Mouse (Mus musculus): Measurements from ENCODE around the gene Xiap.

Gene Xiap

DNA sequence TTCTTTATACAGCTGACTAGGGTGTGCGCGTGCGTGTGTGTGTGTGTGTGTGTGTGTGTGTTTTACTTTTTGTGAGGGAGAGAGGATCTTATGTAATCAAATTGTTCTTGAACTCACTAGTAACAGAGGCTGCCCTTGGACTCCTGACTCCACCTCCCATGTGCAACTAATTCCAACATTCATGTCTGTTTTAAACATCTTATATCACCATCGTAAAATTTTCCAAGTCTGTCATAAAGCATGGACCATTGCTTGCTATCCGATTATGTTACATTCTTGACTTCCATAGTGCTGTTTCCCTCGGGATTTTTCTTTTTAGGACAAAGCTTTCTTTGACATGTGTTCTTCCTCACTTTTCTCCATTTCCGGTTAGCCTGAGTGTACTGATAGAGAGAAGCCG, 28.3 kb downstream of the Xiap start:
- no peak for DNase-seq (ENCODE audit: low spot score)

DNA sequence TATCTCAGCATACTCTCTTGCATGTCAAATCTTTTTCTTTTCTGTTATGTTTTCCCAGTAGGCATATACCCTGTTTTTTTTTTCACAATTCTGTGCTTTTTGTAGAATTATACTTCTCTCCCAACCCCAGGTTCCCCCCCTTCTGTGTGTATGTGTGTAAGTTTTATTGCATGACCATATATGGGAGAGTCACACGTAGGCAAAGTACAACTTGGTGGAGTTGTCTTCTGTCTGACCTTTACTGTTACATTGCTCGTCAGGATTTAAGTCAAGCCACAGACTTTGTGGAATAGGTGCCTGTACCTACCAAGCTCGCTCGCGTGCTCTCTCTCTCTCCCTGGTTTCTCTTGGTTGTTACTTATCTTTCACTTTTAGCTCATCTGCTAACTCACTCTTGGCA, 28.7 kb downstream of the Xiap start:
- DNase-seq (ENCODE audit: low spot score) = no peak

DNA sequence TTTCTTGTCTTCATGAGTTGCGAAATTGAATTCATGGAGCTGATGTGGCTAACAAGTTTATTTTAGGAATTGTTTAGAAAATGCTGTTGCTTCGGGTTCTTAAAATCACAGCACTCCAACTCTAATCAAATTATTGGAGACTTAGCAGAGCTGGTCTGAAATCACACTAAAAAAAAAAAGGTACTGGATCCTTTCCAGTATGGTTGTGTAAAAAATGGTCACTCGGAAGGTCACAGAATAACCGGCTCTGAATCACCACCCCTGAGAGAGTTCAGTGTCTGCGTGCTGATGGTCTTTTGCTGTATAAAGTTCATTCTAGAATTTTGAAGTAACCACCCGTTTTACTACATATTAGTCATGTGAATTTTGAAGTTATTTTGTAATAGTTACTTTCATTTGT, 47.7 kb downstream of the Xiap start:
- peak; percentile 59 for DNase-seq (ENCODE audit: low spot score)

DNA sequence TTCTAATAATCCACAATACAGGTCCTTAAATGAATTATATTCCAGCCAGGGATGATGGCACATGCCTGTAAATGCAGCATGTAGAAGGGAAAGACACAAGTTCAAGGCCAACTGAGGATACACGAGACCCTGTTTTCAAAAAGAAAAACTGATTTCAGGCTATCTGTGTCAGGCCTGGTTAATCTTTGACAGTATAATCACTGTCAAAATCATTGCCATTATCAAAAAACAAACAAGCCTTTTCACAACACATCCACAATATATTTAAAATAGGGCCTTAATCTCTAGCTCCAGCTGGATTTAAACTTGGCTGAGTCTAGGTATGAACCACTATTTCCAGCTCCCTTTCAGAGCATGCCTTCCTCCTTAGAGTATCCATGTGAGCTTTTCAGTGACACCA, 51.1 kb downstream of the Xiap start:
- DNase-seq (ENCODE audit: low spot score) = no peak

DNA sequence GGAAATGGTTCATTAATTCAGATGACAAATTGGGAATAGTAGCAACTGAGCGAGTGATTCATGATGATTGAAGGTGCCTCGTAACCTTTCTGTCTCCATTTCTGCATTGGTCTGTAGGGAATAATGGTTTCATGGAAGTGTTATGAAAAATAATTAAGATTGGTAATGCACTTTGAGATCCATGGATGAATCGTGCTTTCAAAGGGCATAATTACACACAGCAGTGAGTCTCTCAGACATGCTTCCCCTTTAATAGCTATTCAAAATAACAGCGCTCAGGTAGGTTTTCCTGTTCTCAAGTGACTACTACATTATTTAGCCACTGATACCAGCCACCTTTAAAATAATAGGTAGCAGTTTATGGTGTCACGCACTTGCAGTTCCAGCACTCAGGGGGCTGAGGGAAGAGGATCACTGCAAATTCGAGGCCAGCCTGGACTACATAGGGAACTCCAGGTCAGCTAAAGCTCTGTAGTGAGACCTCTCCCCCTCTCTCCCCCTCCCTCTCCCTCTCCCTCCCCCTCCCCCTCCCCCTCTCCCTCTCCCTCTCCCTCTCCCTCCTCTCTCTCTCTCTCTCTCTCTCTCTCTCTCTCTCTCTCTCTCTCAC, 60.1 kb downstream of the Xiap start:
- DNase-seq (ENCODE audit: low spot score) = no peak

DNA sequence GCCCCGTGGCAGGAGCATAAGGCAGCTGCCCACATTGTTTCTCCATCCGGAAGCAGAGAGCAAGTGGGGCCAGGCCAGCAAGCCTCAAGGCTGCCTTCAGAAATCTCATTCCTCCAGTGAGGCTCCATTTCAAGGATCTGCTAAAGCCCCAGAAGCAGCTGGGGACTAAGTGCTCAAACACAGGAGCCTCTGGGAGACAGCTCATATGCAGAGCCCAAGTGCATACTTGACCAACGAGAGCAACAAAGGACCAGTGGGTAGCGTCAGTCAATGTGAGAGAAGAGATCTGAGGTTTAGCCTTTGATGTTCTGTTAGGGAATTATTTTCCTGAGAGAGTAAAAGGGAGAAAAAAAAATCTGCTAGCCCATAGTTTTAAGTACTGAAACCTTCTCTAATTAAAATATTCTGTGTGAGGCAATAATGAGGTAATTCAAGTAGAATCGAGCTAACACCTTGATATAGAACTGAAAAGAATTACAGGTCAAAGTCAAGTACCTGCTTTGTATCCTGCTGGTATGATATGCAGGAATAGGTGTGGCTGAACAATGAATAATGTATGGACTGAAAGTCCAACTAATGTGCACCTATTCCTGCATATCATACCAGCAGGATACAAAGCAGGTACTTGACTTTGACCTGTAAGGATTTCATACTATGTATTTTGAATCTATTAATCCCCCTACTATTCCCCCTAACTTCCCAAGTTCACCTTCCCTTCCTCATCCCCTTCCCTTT, 65.7 kb downstream of the Xiap start:
- no peak for DNase-seq (ENCODE audit: low spot score)

DNA sequence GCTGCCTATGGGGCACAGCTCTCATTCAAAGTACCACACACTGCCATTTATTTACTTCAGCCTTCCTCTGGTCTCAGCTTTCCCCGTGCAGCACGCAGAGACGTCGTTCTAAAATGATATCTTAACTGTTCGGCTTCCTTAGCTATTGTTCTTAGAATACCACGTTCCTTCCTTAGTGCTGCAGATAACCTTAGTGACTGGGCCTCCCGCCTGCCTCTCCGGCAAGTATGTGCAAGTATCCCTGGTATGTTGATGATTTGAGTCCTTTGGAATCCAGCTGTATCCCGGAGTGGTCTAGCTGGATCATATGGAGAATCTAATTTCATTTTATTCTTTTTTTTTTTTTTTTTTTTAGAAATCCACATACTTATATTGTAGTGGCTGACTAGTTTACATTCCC, 80.4 kb downstream of the Xiap start:
- DNase-seq (ENCODE audit: low spot score) = no peak

DNA sequence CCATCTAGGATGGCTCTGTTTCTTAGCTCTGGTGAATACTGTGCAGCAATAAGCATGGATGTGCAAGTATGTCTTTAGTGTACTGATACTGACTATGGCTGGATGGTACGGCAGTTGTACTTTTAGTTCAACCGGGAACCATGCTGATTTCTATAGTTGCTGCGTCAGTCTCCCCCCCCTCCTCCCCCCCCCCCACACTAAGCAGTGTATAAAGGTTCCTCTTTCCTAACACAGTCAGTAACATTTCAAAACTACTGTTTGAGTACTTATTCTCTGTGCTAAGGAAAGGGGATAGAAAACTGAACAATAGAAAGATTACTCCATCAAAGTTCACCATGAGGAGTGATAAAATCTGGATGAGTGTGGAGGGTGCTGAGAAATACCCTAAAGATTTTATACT, 83.1 kb downstream of the Xiap start:
- no peak for DNase-seq (ENCODE audit: low spot score)

DNA sequence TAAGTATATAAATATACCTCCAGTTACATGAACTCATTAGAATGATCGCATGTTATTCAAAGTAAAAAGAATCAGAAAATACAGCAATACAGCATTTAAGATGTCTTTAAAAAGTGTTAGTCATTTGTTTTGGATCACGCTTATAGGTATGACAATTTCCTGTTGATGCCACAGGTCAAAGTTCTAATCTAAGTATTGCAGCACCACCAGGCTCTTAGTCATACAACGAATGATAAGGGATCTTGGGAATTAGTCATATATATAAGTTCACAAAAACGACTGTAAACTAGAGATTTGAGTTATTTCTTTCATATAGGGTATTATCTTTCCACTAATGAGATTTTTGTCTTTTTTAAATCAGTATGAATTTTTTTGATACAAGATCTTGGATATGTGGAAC, 84.5 kb downstream of the Xiap start:
- DNase-seq (ENCODE audit: low spot score) = no peak

DNA sequence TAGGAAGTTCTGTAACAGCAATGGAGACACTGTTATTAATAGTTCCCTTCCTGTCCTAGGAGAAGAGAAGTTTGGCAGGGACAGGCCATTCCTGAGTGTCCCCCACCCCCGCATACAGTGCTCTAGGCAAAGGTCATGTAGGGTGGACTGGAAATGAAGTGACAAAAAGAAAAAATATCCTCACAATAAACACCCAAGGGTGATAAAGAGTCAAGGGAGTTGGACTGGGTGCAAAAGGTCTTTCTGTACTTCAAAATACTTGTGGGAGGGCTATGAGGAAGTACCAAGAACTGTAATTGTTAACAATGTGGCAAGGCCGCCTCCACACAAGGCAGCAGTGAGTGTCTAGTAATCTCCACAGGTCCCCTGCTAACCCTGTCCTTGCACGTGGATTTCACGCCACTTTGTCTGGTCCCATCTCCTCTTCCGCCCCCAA, 88.6 kb downstream of the Xiap start:
- peak; percentile 64 for DNase-seq (ENCODE audit: low spot score)

DNA sequence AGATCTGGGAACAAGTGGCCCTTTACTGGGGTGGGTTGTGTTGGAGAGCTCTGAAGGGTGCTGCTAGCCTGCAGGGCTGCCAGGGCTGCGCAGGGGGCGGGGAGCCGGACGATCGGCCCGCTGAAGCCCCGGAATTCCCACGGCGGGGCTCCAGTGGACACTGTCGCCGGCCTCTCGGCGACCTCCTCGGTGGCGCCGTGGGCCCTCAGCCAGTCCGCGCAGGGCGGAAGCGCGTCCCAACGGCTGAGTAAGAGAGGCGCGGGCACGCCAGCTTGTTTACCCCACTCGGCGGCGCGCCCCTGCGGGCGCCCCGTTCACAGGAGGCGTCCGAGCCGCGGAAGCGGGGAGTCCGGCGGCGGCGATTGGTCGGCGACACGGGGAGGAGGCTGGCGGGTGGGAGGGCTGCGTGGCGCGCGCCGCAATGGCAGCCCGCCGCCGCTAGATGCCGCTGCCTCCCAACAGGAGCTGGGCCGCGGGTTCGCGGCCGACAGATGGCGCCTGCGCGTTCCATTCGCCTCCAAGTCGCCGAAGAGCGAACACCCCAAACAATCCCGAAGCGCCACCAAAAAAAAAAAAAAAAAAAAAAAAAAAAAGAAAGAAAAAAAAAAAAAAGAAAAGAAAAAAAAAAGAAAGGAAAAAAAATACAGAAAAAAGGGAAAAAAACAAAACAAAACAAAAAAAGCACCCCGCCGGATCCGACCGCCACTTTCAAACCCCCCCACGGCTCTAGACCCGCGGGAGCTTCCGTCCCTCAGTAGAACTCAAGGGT, 89.5 kb downstream of the Xiap start, which contains the start of gene Stag2:
TSS of gene Stag2 (plus strand) at position 530 of the 769 bp plus-strand sequence.
- peak; percentile 87 for DNase-seq (ENCODE audit: low spot score)

DNA sequence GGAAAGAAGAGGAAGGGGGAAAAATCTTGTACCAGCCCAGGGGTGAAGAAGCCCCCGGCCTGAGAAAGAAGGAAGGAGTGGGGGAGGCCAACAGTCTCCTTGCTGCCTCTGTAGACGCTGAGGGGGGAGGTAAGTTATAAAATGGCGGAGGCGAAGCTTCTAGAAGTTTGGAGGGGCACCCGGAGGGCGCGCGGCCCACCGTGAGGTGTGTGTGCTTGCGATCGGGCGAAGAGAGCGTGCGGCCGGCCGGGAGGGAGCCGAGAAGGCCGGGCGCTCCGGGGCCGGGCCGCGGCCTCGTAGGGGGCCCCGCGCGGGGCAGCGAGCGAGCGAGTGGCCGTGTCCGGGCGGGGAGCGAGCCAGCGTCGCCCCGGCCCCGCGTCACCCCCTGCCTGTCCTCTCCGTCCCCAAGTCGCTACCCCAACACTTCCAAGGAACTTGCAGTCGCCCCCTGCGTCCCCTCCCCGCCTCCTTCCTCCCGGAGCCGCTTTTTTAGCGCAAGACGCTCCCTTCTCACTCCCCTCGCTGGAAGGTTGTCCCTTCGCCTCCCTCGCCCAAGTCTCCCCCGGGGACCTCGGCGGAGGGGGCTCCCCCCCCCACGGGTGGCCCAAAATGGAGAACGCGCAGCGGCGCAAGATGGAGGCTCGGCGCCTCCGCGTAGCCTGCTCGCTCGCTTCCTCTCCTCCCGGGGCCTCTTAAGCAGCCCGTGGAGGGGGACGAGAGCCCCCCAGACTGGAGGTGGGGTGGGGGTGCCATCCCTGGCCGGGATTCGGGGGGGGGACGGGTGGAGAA, 90.3 kb downstream of the Xiap start:
- DNase-seq (ENCODE audit: low spot score) = peak; percentile 50

DNA sequence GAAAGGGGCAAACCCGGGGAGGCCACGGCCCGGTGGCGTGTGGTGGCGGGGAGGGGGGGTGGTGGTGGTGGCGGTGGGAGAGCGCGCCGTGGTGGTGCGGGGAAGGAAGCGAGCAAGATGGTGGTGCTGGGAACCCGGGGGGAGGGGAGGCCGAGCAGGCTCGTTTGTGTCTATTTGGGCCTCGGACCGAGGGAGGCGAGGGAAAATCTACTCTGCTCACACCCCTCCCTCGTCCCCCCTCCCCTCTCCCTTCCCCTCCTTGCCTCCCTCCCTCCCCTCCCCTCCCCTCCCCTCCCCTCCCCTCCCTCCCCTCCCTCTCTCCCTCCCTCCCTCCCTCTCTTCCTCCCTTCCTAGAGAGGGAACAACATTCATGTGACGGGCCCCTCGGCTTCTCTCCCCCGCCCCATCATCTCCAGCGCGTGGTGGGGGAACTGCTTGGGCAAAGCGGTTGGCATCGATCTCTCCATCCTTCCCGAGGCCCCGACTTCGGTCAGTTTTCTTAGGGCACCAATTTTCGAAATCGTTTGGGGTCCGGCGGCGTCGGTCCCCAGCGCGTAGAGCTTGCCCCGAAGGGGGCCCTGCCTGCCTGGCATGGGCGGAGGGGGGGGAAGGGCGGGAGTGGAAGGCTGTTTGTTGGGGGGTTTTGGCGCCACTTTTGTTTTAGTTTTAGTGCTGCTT, 91.0 kb downstream of the Xiap start:
- peak; percentile 86 for DNase-seq (ENCODE audit: low spot score)

DNA sequence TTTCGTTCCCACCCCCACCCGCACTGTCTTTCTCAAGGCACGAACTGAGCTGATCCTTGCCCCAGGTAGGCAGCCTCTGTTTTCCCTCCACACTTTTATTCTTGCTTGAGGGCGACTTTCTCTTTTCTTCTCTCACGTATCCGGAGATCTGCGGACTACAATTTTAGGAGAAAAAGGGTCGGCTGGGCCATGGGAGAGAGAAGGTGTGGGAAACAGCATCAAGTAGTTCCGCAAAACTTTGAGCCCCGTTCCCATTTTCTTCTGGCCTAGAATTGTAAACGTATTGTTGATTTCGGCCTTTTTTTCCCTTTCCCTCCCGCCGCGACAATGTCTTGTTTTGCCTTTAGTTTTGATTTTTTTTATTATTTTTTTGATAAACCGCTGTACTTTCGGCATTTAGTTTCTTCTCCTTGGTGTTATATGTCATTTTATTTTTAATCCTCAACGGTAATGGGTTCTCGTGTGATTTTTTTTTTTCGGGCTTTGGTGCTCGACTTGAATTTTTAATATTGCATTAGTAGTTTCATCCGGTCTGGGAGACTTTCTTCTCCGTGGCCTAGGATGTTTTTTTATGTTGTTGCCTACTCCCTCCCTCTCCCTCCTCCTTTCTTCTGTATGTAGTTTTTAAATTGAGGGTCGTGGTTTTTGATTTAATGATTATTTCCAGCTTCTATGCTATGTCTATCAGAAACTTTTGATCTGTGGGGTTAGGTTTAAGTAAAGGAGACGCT, 91.7 kb downstream of the Xiap start:
- DNase-seq (ENCODE audit: low spot score) = peak; percentile 58

DNA sequence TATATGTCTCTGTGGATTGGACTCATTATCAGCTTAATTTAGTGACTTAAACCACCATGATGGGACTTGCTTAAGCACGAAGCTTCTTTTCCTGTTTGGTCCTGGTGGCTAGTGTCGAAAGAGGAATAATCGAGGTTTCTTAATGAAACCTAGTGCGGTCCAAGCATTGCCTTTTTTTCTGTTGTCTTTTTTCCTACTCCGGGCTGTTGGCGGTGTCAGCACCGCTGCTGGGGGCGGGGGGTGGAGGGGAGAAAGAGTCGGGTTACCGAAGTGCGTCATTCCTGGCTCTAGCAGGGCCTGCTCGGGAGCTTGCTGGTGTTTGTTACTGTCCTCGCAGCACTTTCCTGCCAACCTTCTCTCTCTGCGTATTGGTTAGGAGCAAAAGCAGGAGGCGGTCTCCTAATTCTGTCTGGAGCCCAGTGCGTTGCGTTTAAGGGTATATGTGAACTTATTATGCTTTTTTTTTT, 92.5 kb downstream of the Xiap start:
- peak; percentile 95 for DNase-seq (ENCODE audit: low spot score)

DNA sequence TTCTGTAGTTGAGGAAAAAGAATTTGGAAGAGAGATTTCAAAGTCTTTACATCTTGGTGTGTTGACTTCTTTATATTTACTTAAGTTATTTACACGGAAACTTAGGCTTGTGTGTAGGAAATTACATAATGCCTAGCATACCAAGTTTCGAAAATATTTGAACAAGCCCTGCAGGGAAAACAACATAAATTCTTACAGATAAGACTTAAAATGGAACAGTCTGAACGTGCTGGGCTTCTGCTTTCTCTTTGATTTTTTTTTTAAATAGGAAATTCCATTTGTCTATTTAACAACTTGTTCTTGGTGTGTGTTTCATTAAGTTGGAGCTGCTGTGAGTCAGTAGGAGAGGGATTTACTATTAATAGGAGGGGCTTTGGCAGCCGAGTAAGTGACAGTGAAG, 93.6 kb downstream of the Xiap start:
- peak; percentile 7 for DNase-seq (ENCODE audit: low spot score)

Measured in adipocyte (in vitro differentiated cells).